Mouse (Mus musculus): ENCODE data around the gene Ppm1e.
"Not testable (repeated sequence)": the region's sequence is repeated elsewhere in the genome, so short reads cannot be mapped to it uniquely, and the experiment has no call there.

The Ppm1e gene

DNA sequence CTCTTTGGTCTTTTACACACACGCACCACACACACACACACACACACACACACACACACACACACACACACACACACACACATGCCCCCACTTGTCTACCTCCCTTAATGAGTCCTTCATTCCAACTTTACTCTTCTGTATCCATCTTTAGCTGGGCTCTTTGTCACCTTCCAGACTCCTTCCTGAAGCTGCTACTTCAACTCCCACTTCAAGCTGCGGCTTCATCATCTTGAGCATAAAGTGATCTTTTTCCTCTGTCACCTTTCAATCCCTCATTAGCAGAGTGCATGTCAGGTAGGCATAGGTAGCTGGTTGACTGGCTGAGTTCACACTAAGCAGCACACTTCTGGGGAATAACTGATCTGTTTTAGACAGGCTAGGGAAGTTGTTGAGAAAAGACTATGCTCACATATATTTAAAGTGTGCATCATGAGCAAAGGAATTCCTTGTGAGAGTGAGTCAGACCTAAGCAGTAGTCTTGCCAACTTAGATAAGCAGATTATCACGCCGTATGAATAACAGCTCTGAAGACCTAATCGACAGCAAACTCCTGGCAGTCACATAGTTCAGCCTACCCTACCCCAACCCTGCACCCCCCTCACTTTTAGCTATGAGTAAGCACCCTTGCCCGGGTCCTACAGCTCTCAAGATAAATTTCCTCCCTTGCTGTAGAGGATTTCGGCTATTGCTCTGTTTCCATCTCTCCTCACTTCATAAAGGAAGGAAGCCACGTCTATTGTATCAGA, 49.3 kb downstream of the Ppm1e start:
- DNase-seq: no peak

DNA sequence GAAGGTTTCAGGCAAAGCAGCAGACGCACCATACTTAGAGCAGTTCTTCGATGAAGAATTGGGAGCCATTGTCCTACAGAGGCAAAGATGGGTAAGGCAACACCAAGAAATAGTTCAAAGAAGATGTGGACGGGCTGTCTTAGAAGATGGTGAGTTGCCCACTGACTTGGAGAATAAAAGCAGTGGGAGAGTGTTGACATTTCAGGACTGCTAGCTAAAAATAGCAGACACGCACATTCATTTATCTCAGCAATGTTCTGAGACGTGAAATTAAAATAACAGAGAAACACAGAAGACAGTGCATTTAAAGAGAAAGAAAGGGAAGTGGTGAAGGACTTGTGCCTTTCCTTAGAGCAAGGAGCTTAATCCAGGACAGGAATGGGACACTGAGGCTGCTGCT, 59.8 kb downstream of the Ppm1e start:
- no peak for DNase-seq

DNA sequence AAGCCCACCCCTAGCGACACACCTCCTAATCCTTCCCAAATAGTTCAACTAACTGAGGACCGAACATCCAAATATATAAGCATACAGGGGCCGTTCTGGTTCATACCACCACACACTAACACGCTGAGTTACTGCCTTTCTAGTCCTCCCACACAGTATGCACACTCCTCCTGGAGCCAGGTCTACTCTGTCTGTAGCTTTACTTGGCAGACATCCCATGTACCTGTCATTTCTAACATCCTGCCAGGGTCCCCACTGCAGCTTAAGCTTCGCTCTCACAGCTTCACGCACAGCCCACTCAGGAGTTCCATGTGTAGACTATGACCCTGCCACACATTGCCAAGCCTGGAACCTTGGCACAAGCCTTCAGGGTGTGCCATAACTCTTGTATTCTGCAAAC, 62.4 kb downstream of the Ppm1e start:
- DNase-seq: no peak

DNA sequence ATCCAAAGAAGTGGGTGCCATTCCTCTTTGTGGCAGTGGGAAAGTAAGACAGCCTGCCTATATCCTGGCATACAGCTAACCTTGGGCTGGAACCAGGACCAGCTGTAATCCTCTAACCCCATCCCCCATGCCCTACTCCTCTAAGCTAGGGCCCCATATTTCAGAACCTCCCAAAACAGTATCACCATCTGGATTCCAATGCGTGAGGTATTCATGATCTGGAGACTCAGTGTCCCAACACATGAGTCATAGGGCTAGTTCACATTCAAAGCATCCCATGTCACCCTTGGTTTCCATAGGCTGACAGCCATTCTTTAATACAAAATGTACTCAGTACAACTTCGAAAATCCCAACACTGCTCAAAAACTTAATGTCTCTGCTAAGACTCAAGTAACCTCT, 63.2 kb downstream of the Ppm1e start:
- no peak for DNase-seq

DNA sequence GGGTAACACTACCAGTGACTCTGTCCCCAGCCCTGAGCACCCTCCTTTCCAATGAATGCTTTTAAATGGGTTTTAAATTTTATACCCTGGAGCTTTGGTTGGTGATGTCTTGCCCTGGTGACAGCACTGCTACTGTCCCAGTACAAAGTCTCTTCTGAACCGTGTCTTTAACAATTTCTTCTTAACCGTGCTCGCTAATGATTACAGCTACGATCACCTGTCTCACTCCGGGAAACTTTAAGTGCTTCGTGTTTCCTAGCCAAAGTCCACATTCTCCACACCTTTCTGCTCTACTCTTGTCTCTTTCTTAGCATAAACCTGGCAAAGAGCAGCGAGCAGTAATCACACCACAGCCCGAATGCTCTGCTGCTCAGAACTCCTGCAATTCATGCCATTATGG, 69.5 kb downstream of the Ppm1e start:
- no peak for DNase-seq

DNA sequence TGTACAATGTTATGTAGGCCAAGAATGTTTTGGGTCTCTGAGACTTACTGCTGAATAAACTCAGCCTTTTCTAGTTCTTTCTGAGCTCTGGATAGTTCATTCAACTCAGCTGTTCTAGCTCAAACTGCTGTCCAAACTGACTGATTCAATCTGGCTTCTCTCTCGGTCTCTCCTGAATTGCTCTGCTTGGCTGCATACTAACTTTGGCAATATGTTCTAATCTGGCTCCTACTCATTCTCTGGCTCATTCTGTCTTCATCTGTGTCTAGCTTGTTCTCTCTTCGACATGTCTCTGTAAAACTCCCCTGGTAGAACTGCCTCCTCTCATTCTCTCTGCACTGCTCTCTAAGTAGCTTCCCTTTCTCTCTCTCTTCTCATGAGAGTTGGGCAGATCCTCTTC, 72.6 kb downstream of the Ppm1e start:
- no peak for DNase-seq

DNA sequence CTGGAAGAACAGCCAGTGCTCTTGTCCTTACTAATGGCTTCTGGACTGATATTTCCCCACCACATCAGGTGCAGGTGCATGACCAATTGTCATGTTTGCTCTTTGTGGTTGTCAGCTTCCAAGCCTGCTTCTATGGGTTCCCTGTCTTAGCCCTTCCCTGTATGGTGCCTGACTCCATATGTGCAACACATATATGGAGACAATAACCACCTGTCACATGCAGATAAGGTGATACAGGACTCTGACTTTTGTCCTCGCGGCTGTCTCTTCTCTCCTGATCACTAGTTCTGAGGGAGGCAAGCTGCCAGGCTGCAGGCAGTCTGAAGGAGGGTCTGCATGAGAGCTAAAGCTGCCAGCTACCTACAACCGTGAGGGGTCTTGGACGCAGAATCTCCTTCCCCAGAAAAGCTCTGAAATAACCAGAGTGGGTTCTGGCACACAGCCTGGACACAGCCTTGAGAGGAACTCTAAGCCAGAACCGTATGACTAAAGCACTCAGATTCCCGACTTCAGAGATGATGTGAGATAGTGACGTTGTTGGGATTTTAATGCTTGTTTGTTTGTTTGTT, 76.8 kb downstream of the Ppm1e start:
- no peak for DNase-seq

DNA sequence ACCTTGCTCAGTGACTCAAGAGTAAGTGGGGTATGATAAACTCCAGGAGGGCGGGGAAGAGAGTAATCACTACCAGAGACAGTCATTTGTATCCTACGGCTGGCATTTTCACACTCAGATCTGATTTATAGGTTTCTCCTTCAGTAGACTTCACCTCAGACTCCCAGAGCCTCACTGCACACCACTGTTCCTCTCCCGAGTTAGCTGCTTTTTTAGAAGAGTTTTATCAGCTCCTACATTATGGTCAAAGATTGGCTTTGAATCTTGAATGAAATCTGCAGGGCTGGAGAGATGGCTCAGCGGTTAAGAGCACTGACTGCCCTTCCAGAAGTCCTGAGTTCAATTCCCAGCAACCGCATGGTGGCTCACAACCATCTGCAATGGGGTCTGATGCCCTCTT, 79.4 kb downstream of the Ppm1e start:
- DNase-seq: no peak

DNA sequence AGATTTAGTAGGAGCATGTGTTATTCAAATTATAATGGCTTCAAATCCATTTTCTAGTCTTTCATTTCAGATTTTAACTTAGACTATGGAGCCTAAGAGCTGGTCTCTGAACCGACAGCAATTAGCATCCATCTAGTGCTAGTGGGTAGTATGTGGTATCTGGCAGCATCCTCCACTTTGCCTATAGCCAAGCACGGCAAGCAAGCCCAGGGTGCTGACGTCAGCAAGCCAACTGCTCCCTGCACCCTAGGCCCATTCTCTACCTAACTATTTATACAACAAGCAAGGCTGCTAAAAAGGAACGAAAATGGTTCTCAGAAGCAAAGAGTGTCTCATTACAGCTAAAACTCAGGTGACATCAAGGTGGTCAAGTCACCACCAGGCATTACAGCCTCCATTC, 80.0 kb downstream of the Ppm1e start:
- DNase-seq: no peak

DNA sequence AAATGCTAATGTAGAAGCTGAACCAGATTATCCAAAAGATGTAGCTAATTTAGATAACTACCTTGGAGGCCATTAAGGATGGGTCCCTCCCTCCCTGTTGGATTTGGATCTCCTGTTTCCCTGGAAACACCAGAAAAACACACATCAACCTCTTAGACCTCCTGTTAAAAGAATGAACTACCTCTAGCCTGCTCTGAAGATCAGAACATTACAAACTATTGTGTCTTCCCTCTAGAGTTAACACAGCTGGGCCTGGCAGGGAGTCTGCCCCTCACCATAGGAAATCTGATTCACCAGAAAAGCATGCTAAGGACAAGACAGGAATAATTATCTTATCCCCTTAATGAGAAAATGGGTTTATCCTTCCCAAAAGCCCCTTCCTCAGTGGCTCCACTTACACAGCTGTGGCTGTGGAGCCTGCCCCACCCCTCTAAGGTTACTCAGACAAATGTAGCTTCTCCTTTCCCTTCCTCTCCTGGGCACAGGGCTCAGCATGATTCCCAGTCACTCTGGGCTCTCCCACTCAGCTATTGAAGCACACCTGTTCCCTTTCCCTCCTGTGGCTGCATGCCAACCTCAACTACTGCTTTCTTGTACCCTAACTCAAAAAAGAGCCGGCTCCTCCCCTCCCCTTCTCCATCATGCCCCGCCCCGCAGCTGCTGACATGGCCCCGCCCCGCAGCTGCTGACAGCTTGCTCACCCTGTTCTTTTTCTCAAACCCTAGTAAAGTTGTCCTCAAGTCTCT, 82.4 kb downstream of the Ppm1e start:
- DNase-seq: no peak

DNA sequence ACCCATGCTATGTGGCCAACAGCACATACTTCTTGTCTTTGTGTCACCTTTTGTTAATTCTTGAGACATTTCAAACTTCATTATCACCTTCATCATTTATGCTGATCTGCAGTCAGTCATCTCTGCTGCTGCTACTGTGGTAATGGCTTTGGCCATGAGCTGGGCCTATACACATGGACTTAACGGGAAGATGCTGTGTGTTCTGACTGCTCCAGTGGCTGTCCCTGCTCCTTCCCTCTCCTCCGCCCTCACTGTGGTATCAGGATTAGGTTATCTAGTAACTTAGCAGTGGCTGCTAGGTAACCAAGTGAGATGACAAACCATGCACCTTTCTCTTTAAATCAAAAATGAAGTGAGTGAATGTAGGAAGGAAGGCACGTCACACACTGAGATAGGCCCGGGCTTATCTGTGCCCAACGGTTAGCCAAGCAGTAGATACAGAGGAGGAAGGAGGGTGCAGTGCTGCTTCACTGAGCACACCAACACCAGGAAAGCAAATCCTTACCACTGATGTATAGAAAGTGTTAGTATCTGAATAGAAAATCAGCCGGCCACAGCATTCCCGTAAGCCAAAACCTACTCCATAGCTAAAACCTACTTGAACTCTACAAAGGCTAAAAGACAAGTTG, 83.3 kb downstream of the Ppm1e start:
- DNase-seq: no peak

DNA sequence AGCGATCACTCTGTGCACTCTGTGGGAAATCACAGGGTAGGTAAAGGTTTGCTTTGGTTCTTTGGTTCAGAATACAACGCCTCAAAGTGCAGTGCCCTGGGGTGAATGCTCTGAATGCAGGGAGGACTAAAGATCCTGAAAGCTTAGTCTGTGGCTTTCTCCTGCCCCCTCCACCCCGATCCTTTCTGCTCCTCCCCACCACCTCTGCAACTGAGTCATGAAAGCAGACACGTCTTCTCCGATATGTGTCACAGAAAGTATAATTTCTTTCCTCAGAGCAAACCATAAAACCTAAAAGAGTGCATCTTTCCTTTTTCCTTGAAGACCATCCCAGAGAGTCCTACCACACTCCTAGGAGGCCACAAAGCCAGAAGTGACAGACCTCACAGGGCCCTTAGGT, 86.1 kb downstream of the Ppm1e start:
- DNase-seq: no peak

DNA sequence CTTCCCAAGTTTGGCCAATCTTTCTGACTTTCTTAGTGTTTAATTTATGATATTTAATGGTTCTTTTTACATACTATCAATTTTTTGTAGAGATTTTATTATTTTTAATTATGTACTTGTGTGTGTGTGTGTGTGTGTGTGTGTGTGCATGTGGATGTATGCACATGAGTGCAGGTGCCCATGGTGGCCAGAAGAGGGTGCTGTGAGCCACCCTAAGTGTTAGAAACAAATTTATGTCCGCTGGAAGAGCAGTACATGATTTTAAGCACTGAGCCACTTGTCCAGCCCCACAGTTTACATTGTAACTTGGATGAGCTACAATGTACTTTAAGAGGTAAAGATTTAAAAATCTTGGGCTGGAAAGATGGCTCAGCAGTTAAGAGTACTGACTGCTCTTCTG, 87.3 kb downstream of the Ppm1e start:
- no peak for DNase-seq

DNA sequence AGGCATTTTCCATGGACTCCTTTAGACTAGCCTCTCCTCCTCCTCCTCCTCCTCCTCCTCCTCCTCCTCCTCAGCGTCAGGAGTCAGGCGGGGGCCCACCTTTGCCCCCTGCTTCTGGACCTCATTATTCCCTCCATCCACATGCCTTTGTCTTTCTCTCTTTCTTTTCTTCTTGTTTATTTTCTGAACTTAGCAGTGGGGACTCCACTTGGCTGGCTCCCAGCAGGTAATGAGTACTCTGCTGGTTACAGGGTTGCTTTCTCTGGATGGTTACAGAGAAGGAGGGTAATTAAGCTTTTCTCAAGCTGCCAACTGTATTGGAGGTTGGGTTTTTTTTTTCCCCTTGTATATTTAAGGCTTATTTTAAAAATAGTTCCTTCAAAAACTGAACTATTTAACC, 87.9 kb downstream of the Ppm1e start:
- no peak for DNase-seq

DNA sequence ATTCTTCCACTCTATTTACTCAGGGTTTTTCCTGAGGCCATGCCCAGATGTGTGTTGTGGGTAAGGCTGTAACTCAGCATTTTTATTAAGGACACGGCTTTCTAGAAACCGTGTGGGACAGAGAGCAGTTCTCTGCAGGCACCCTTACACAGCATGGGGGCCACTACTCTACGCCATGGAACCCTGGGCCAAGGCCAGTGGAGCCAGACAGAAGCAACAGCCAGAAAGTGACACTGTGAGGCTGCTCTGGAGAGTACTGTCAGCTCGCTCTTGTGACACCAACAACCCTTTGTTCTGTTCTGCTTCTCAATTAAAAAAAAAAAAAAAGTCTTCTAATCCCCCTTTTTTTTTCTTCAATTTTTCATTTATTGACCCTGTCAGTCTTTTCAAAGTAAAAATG, 88.4 kb downstream of the Ppm1e start:
- no peak for DNase-seq

DNA sequence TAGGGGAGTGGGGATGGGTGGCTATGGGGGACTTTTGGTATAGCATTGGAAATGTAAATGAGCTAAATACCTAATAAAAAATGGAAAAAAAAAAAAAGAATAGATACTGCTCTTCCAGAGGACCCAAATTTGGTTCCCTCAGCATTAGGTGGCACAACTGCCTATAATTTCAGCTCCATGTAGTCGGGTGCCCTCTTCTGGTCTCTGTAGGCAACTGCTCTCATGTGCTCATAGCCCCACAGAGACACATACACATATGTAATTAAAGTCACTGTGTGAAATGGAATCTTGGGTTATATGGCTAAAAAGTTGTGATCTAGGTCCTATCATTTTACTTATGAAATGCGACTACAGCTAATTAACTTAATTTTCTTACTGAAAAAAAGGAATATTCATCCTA, 90.0 kb downstream of the Ppm1e start:
- no peak for DNase-seq

DNA sequence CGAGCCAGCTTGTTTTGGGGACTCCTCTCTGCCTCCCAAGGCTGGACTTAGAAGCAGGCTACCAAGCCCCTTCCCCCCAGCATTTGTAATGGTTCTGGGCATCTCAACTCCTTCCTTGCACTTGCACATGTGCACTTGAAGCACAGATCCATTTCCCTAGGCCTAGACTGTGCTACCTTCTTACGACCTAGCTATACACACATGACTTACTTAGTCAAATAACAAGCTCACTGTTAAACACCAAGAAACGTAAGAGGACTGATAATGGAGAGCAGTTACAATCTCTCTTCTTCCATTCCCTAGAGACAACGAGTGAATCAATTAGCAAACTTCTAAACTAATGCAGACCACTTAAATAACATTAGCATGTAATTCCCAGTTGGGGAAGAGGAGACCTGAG, 92.6 kb downstream of the Ppm1e start:
- no peak for DNase-seq

DNA sequence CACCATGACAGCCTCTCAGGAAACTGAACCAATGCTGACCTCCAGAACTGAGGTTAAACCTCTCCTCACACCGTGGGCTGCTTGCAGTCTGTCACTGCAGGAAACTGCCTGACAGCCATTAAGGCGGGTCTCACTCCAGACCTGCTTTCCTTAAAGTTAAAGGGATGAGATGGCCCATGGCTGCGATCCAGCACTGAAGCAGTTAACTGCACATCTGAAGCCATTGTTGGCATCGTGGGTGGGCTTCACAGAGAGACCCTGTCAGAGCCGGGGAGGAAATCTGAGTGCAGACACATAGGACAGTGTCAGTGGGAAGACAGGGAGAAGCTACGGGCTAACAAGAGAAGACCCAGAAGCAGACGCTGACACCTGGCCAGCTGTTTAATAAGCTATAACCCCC, 94.9 kb downstream of the Ppm1e start:
- no peak for DNase-seq

DNA sequence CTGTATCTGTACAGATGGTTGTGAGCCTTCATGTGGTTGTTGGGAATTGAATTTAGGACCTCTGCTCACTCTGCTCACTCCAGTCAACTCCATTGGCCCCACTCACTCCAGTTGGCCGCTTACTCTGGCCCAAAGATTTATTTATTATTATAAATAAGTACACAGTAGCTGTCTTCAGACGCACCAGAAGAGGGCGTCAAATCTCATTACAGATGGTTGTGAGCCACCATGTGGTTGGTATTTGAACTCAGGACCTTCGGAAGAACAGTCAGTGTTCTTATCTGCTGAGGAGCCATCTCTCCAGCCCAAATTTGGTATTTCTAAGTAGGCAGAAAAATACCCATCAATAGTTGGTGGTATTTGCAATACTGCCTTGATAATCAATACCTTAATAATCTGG, 97.1 kb downstream of the Ppm1e start:
- not testable (repeated sequence) for DNase-seq

DNA sequence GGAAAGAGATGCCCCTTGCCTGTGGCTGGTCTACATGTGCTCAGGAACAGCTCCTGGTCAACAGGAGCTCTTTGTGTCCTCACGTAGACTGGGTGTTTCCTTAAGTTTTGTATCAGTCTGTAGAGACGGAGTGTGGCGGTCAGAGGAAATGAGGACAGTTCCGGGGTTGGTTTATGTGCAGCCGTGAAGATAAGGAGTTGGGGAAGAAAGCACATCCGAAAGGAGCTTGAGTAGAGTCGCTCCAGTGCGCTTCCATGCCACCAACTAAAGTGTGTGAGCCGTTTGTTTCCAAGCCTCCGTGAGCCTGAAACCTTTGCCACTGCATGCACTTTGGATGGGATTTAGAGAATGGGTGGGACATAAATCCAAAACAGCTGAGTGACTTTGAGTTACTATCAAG, 99.0 kb downstream of the Ppm1e start:
- DNase-seq: no peak

DNA sequence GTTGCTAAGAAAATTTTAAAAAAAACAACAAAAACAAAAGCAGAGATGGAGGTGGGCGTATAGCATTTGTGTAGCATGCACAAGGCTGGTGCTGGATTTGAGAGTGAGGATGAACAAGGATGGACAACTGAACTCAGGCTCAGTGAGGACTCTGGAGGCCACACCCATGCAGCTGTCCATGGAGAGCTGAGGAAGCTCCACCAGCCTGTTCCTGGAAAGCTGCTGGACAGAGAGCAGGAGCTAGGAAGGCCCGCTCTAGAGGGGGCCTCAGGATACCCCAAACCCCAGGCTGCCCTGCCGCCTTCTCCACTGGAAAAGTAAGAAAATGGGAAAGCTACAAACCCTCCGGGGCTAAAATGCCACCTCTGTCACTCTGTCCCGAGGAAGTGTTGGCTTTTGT, 101.5 kb downstream of the Ppm1e start:
- DNase-seq: no peak

DNA sequence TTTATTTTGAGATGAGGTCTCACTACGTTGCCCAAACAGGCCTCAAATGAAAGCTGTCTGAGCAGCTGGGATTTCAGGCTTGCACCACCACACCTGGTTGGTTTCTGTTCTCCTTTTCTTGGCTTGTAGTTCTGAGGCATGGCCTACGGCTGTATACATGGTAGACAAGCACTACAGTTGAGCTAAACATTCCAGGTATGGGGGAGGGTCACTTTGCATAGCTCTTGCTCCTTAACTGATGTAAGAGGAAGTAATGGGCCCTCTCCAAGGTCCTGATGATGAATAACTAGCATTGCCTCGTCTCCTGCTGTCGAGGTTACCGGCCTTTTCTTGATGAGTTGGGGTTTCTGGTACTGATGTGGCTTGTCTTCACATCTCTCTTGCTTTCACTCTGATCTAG, 104.7 kb downstream of the Ppm1e start:
- DNase-seq: no peak

DNA sequence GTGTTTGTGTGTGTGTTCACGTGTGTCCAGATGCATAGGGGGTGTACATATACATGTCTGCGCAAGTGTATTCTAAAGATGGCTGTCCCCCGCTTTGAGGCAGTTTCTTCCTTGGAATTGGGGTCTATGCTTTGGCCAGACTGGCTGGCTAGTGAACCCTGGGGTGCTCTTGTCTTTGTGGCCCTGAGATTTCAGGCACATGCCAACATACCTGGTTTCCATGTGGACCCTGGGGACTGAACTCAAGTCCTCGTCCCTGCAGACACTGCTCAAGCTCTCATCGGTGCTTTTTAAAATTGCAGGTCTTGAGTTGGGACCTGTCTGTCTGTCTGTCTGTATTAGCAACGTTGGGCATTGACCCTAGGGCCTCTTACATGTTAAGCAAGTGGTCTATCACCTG, 105.5 kb downstream of the Ppm1e start:
- no peak for DNase-seq

DNA sequence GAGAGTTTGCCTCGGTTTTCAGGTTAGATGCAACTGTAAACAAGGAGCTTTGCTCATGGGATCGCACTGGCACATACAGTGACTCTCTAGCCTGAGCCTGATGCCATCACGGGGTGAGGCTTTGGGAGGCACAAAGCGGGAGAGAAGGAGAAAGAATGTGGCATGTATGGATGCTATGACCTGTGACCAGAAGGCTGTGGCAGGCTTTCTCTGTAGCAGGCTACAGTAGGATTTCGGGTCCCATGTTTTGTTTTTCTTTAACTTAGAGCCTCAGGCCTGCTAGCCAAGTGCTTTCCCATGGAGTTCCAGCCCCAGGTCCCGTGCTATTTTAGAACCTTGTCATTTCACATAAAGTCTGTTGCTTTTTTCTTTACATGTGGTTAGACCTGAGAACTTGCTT, 108.7 kb downstream of the Ppm1e start:
- DNase-seq: no peak

Data from cerebellum, adult 11-12 months (tissue).